Mouse (Mus musculus) ovary, postnatal 10 days (tissue): ENCODE measurements around the gene Disp3.
A peak's percentile ranks its signal among the peaks of the same experiment; 100 is the strongest.

Experiments
- DNase-seq: peaks from one replicate; pipeline ENCODE4 v3.0.0; 2022; ENCODE audit warnings: low spot score

Gene Disp3

GRCm38 (mm10) chr4:148288055-148288549 lies 337 bp upstream of the Disp3 start:
- no peak for DNase-seq

DNA sequence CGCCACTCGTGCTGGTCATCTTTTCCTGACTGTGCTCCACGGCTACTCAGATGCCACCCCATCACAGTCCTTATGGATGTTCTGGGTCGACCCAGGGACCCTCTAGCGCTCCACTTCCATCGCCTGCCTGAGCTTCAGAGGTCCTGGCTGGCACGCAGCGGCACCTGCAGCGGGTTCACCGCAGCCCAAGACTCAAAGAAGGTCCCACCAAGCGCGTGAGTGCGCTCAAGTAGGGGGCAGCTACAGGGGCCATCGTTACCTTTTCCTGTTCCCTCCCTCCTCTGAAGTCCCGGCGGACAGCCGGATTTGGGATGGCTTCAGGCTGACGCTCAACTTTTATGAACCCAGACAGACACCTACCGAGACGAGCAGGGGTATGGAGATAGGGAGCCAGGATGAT lies 724 bp downstream of the Disp3 start:
- no peak for DNase-seq

GRCm38 (mm10) chr4:148286226-148287031 lies 1.3 kb downstream of the Disp3 start:
- no peak for DNase-seq

DNA sequence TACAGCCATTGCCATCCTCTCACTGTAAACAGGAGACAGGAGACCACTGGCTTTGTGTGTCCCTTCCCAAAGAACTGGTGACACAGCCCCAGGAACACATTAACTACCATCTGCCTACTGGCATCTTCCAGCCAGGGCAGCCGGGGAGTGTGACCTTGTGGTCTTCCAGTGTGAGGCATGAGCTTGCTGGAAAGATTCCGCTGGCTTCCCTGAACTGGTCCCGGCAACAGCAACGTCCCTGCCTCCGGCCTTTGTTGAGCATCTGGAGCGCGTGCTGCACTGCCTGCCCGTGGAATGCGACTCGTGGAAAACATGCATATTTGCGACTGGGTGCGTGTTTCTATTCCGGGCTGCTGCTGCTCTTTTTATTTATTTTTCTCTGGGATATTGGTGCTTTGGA lies 3.5 kb downstream of the Disp3 start:
- DNase-seq, result no peak

GRCm38 (mm10) chr4:148276816-148277491 lies 10.8 kb downstream of the Disp3 start:
- no peak for DNase-seq

- DNase-seq, result no peak
These were observed 13.1 kb downstream of the Disp3 start for GRCm38 (mm10) chr4:148274671-148275070.

- DNase-seq, result no peak
These were observed 14.5 kb downstream of the Disp3 start for GRCm38 (mm10) chr4:148273229-148273628.

DNA sequence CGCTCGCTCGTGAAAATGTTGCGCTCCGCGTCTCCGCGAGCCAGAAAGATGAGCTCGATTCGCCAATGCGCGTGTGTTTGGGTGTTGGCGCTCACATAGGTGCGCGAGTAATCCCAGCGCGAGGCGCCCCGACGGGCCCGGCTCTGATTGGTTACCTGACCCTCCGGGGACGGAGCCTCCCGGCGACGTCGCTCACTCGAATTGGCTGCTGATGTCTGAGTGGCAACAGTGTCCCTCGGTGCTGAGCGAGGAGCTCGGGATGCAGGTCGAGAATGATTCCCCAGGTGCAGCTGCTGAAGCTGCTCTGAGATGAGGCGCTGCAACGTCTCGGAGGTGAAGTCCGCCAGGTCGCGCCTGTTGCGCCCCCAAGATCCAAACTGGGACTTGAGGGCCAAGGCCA lies 16.1 kb downstream of the Disp3 start:
- no peak for DNase-seq

DNA sequence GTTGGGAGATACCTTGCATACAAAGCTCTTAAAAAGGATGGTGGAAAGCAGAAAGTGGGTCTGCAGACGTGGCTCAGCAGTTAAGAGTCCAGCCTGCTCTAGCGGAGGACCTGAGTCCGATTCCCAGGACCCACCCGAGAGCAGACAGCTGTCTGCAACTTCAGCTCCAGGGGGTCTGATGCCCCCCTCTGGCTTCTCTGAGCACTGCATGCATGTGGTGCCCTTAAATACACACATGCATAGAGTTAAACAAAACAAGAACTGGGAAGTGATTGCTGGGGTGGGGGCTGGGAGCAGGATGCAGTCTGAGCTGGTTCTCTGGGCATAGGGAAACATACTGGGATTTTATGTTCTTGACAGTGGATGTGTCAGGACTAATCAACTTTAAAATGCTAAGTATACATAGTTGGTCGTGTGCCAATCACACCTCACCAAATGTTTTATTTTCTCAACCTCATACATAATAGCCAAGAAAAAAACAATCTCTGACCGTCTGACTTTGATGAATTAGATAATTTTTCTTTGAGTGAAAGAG lies 20.7 kb downstream of the Disp3 start:
- no peak for DNase-seq

- DNase-seq, result no peak
These were observed 27.8 kb downstream of the Disp3 start for GRCm38 (mm10) chr4:148259941-148260340.

DNA sequence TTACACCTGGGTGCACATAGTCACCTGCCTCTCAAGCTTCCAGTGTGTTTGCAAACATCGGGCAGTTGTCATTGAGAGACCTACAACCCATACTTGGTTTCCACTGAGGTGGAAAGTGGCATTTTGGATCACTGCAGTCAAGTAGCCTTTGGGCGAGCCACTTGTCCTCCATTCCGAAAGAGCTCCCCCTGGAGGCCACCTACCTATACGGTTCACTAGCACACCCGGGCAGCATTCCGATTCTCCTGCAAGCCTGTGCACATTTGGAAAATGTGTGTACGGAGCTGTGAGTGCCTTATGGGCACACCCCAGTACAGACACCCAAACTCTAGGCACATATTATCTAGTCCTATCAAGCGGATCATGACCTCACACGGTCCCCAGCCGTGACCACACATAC lies 38.4 kb downstream of the Disp3 start:
- no peak for DNase-seq

GRCm38 (mm10) chr4:148240387-148240786 lies 47.4 kb downstream of the Disp3 start:
- DNase-seq, result no peak

DNA sequence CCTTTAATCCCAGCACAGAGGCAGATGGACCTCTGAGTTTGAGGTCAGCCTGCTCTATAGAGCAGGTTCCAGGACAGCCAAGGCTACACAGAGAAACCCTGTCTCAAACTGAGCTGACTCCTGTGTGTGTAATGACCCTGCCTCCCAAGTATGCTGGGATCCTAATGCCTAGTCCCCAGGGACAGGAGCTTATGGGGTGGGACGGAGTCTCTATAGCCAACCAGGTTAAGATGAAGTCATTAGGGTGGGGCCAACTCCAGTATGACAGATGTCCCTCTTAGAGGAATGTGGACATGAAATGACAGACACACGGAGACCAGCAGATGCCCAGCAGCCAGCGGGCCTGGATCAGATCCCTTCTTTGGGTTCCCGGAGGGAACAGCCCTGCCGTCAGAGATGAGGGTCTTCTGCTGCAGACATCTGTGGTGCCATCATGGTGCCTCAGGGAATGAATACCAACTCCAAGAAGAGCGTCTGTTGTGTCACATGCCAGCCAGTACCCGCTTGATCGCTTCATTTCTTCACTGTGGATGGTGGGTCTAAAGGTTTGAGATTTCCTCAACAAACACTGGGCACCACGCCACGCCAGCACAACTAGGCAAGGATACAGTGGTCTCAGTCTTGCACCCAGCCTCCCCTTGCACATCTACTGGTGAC lies 48.2 kb downstream of the Disp3 start:
- DNase-seq, result no peak

DNA sequence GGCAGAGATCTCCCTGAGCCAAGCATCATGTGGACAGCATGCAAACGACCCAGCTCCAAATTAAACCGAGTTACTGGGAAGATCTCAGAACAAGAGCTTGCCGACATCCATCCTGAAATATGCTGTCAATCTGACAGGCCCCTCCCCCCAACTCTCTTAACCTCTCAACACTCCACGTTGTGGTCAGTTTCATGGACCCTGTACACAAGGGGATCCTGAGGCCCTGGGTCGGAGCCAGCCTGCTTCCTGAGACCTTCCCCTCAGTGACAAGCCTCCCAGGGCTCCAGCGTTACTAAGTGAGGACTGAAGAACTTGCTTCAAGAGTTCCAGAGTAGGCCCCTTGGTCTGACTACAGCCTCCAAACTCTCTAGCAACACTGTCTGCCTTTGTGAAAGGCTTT lies 48.8 kb downstream of the Disp3 start:
- no peak for DNase-seq

DNA sequence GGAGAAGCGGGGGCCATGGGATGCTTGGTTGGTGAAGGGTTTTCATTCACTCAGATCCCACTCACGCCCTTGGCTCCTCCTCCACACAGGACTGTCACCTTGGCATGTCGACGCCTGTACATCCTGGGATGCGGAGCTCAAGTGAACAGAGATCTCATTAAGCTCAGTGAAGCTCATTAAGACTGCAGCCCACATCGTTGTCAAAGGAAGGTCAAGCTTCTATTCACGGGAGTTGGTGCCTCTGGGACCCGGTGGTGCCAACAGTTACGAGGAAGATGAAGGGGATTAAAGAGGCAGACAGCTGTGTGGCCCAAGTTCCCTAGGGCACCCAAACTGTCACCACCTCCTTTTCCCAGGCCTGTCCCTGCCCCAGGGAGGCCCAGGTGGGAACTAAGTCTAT lies 49.5 kb downstream of the Disp3 start:
- no peak for DNase-seq

DNA sequence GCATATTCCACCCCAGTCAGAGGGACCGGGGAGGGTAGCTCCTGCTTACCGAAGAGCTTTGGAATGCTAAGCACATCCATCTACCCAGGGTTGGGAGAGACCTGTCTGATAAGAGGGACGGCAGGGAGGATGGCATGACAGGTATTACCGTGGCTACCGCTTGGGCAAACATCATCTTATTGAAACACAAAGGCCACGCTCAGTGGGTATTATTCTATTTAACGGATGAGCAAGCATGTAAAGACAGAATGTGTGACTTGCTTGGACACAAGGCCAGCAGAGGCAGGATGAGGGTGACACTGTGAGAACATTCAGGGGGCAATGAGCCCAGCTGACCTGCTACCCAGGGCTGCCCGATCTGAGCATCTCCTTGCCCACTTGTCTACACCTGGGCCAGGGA lies 51.1 kb downstream of the Disp3 start:
- DNase-seq, result no peak

DNA sequence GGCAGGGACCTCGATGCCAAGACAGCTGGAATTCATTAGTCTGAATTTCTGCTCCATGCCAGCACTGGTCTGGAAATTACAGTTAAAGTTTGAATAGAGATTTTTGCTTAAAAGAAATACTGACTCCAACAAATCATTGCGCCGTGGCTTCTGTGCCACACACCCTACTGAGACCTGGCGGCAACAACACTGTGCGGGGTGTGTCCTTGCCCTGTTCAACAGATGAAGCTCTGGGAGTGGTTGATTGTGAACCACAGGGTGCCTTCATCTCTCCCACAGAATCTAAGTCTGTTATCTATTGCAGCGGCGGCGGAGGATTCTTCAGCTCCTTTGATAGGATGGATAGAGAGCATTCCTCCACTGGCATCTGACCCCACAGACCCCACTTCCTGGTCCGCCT lies 54.7 kb downstream of the Disp3 start:
- DNase-seq, result no peak

DNA sequence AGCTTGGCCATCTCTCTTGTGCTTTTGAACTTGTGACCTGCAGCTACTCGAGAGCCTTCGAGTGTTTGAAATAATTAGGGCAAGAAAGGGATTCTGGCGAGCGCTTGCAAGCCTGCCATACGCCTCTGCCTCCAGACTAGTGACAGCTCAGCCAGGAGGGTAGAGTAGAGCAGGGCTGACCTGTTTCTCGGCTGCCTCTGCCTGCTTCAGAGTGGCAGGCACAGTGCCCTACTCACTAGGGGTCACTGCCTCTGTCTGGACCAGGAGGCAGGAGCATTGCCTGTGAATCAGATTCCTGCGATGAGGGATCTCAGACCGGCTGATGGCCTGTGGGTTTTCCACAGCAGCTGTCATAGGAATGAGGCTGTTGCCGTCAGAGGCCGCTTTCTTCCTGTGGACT lies 55.1 kb downstream of the Disp3 start:
- no peak for DNase-seq

DNA sequence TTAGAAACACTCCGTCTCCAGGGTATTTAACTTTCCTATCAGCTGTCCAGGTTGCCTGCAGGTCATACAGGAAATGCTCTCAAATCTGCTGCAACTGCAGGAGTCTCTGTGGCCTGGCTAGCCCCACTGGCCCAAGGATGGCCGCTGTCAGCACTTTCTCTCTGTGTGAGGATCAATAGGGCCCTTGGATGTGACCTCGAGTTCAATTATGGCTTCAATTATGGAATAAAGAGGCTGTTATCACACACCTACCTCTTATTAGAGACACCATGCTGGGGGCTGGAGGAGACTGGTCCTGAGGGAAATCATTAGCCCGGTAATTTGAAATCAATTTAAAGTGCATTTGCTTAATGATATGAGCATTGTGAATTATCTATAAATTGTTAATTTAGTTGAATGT lies 55.6 kb downstream of the Disp3 start:
- DNase-seq, result no peak

- peak; percentile 38 for DNase-seq
These were observed 58.1 kb downstream of the Disp3 start for GRCm38 (mm10) chr4:148229646-148230045.

DNA sequence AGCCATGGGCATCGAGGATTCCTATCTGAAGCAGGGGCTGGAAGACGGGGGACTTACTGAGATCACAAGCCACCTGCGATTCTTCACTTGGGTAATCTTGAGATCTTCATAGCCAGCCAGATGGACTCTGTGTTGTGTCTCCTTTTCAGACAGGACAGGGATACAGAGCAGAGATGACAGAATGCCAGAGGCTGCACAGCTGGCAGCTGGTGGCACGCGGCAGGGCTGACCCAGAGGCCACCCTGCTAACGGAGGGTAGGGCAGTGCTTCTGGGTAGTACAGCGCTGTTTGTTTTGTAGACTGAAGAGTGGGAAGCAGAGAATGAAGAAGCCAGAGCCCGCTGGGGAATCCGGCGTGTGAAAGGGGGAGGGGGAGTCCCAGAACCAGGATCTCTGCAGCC lies 64.8 kb downstream of the Disp3 start:
- no peak for DNase-seq

DNA sequence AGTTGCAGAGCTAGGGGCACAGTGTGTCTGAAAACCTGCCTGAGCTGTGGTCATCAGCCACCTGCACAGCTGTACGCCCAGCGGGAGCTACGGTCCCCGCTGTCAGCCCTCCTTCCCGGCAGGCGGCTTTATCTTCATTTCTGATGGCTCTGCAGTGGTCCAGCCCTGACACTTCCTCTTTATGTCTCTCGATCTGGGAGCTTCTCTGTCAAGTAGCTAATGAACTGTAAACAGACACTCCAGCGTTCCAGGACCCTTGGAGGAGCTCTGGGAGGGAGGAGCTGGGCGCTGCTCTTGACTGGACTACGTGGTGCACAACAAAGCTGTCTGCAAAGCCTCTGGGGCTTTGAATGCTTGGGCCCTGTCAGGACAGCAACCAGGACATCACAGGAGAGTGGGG lies 67.1 kb downstream of the Disp3 start:
- DNase-seq, result no peak

GRCm38 (mm10) chr4:148218238-148218637 lies 69.5 kb downstream of the Disp3 start:
- DNase-seq, result no peak
